Mouse (Mus musculus) heart, embryonic 15.5 days (tissue): Measurements from ENCODE around the gene Cadm1. TPM values are rescaled to one million over a fixed set of nuclear protein-coding genes. Genes with fewer than 3 reads are reported as not detected.

Experiments
- ATAC-seq: fragments of 200-750 bp; cut with Nextera tagmentation; replicated peaks from 2 replicates; pipeline ENCODE4 v1.8.0; 2017; ENCODE audit warnings: low read depth, moderate TSS enrichment; ENCODE audit not compliant: insufficient number of reproducible peaks, insufficient read depth, low FRiP score
- H3K27ac ChIP-seq: fragments of 300-500 bp; sonication (generic); 2 replicates; pipeline ENCODE4 v1.5.1; 2015; ENCODE audit warnings: mild to moderate bottlenecking, inconsistent platforms
- H3K27me3 ChIP-seq: fragments of 300-500 bp; sonication (generic); 2 replicates; pipeline ENCODE4 v1.6.1; 2015; ENCODE audit warnings: inconsistent platforms
- H3K36me3 ChIP-seq: fragments of 300-500 bp; sonication (generic); 2 replicates; pipeline ENCODE4 v1.6.1; 2015; ENCODE audit warnings: mild to moderate bottlenecking, inconsistent platforms
- H3K4me1 ChIP-seq: fragments of 300-500 bp; sonication (generic); replicated peaks from 2 replicates; pipeline ENCODE4 v1.6.1; 2015; ENCODE audit warnings: inconsistent platforms
- H3K4me2 ChIP-seq: fragments of 300-500 bp; sonication (generic); 2 replicates; pipeline ENCODE4 v1.6.1; 2015; ENCODE audit warnings: inconsistent platforms, mild to moderate bottlenecking, moderate library complexity
- H3K4me3 ChIP-seq: fragments of 300-500 bp; sonication (generic); 2 replicates; pipeline ENCODE4 v1.5.1; 2015; ENCODE audit warnings: mild to moderate bottlenecking, inconsistent platforms
- H3K9ac ChIP-seq: fragments of 300-500 bp; sonication (generic); 2 replicates; pipeline ENCODE4 v1.6.1; 2015; ENCODE audit warnings: mild to moderate bottlenecking, inconsistent platforms
- H3K9me3 ChIP-seq: fragments of 300-500 bp; sonication (generic); replicated peaks from 2 replicates; pipeline ENCODE4 v1.6.1; 2016; ENCODE audit warnings: inconsistent platforms
- WGBS: fragments of 180-500 bp; shearing (Covaris S2); methylation state at CpG from one replicate; pipeline ENCODE4 v1.1.7; 2015; ENCODE audit warnings: mixed read lengths; 5-methylcytosine and 5-hydroxymethylcytosine counted together
- polyA plus RNA-seq: library from polyadenylated mRNA; unstranded; fragments of >200 nt; fragmentation: Nextera tagmentation; extraction: Ambion mirVana; gene quantifications from 2 replicates; pipeline ENCODE4 v1.2.1, GENCODE M21; 2015

Gene Cadm1
- polyA plus RNA-seq, 1 experiment from 2014 or later = 12.6 TPM

- Histone ChIP-seq H3K4me1 (0 out of 2 replicates have a peak, but pooled peaks cover 2% of the 10 kb centered on the region), H3K36me3 (no peaks in the 10 kb centered on the region), H3K9me3 (no peaks in the 10 kb centered on the region), H3K27ac (no peak overlapping the region), H3K4me2 (no peak overlapping the region), H3K27me3 (no peaks in the 10 kb centered on the region), H3K4me3 (no peak overlapping the region), H3K9ac (no peak overlapping the region)
- no peak for ATAC-seq
- WGBS = 77% methylated on average over 13 of the region's 13 CpGs
These were observed 235.3 kb downstream of the Cadm1 start for GRCm38 (mm10) chr9:47765323-47765722.

GRCm38 (mm10) chr9:47766342-47766741 lies 236.4 kb downstream of the Cadm1 start:
- H3K9me3 ChIP-seq = no peaks in the 10 kb centered on the region
- H3K4me2 ChIP-seq = no peak overlapping the region
- peaks cover 5% of the 10 kb centered on the region; the same call in 1 of the 2 replicates for H3K4me1 ChIP-seq
- WGBS = 76% methylated on average over 10 of the region's 10 CpGs
- H3K27ac ChIP-seq = no peak overlapping the region
- no peak overlapping the region for H3K9ac ChIP-seq
- H3K36me3 ChIP-seq = no peaks in the 10 kb centered on the region
- no peaks in the 10 kb centered on the region for H3K27me3 ChIP-seq
- H3K4me3 ChIP-seq = no peak overlapping the region
- no peak for ATAC-seq

- no peak overlapping the region for H3K4me2 ChIP-seq
- H3K27me3 ChIP-seq = no peaks in the 10 kb centered on the region
- no peak overlapping the region for H3K9ac ChIP-seq
- H3K9me3 ChIP-seq = no peaks in the 10 kb centered on the region
- H3K27ac ChIP-seq = no peak overlapping the region
- no peak for ATAC-seq
- WGBS = 56% methylated on average over 11 of the region's 11 CpGs
- no peaks in the 10 kb centered on the region for H3K36me3 ChIP-seq
- no peak overlapping the region for H3K4me3 ChIP-seq
- peaks cover 14% of the 10 kb centered on the region for H3K4me1 ChIP-seq
These were observed 240.9 kb downstream of the Cadm1 start for GRCm38 (mm10) chr9:47770836-47771235.

- H3K4me2 ChIP-seq = no peak overlapping the region
- H3K4me1 ChIP-seq = peaks cover 14% of the 10 kb centered on the region
- H3K27me3 ChIP-seq = no peaks in the 10 kb centered on the region
- ATAC-seq = no peak
- no peak overlapping the region for H3K27ac ChIP-seq
- no peaks in the 10 kb centered on the region for H3K36me3 ChIP-seq
- no peak overlapping the region for H3K9ac ChIP-seq
- no peak overlapping the region for H3K4me3 ChIP-seq
- 21% methylated on average over 5 of the region's 5 CpGs for WGBS
- H3K9me3 ChIP-seq = no peaks in the 10 kb centered on the region
These were observed 242.0 kb downstream of the Cadm1 start for GRCm38 (mm10) chr9:47771953-47772352.

GRCm38 (mm10) chr9:47772750-47773149 lies 242.8 kb downstream of the Cadm1 start:
- Histone ChIP-seq H3K9me3 (no peaks in the 10 kb centered on the region), H3K36me3 (no peaks in the 10 kb centered on the region), H3K27ac (no peak overlapping the region), H3K27me3 (no peaks in the 10 kb centered on the region), H3K4me1 (peaks cover 14% of the 10 kb centered on the region), H3K4me2 (no peak overlapping the region), H3K9ac (no peak overlapping the region), H3K4me3 (no peak overlapping the region)
- no peak for ATAC-seq
- WGBS = 86% methylated on average over 6 of the region's 6 CpGs

GRCm38 (mm10) chr9:47776941-47777919 lies 247.3 kb downstream of the Cadm1 start:
- no peak overlapping the region for H3K9ac ChIP-seq
- H3K27me3 ChIP-seq = no peaks in the 10 kb centered on the region
- no peaks in the 10 kb centered on the region for H3K36me3 ChIP-seq
- no peaks in the 10 kb centered on the region for H3K9me3 ChIP-seq
- H3K4me1 ChIP-seq = peaks cover 6% of the 10 kb centered on the region
- no peak overlapping the region for H3K4me2 ChIP-seq
- no peak overlapping the region for H3K27ac ChIP-seq
- WGBS = 56% methylated on average over 9 of the region's 9 CpGs
- no peak overlapping the region for H3K4me3 ChIP-seq
- ATAC-seq = no peak

GRCm38 (mm10) chr9:47778438-47778837 lies 248.5 kb downstream of the Cadm1 start:
- Histone ChIP-seq H3K4me2 (no peak overlapping the region), H3K27ac (no peak overlapping the region)

GRCm38 (mm10) chr9:47779291-47779690 lies 249.3 kb downstream of the Cadm1 start:
- Histone ChIP-seq H3K27me3 (no peaks in the 10 kb centered on the region), H3K4me3 (no peak overlapping the region), H3K36me3 (no peaks in the 10 kb centered on the region), H3K4me2 (no peak overlapping the region), H3K27ac (no peak overlapping the region), H3K4me1 (peaks cover 5% of the 10 kb centered on the region; the same call in 1 of the 2 replicates), H3K9ac (no peak overlapping the region), H3K9me3 (no peaks in the 10 kb centered on the region)
- 65% methylated on average over 6 of the region's 6 CpGs for WGBS
- no peak for ATAC-seq

More at GRCm38 (mm10) chr9:47778438-47778837, 248.5 kb downstream of the Cadm1 start:
- Histone ChIP-seq H3K9ac (no peak overlapping the region), H3K27me3 (no peaks in the 10 kb centered on the region), H3K9me3 (no peaks in the 10 kb centered on the region), H3K4me3 (no peak overlapping the region), H3K36me3 (no peaks in the 10 kb centered on the region), H3K4me1 (peaks cover 5% of the 10 kb centered on the region; the same call in 1 of the 2 replicates)
- WGBS = 36% methylated on average over 11 of the region's 11 CpGs
- ATAC-seq = 0 out of 2 replicates have a peak, but pooled peaks have one; percentile 22

GRCm38 (mm10) chr9:47786642-47787041 lies 256.7 kb downstream of the Cadm1 start:
- no peaks in the 10 kb centered on the region for H3K9me3 ChIP-seq
- H3K4me2 ChIP-seq = no peak overlapping the region
- peaks cover 4% of the 10 kb centered on the region for H3K4me1 ChIP-seq
- no peaks in the 10 kb centered on the region for H3K36me3 ChIP-seq
- H3K4me3 ChIP-seq = no peak overlapping the region
- 66% methylated on average over 3 of the region's 3 CpGs for WGBS
- H3K27ac ChIP-seq = no peak overlapping the region
- H3K9ac ChIP-seq = no peak overlapping the region
- ATAC-seq = no peak
- H3K27me3 ChIP-seq = no peaks in the 10 kb centered on the region

GRCm38 (mm10) chr9:47798478-47798877 lies 268.5 kb downstream of the Cadm1 start:
- no peak for ATAC-seq
- H3K27ac ChIP-seq = no peak overlapping the region
- 83% methylated on average over 5 of the region's 5 CpGs for WGBS
- no peaks in the 10 kb centered on the region for H3K36me3 ChIP-seq
- H3K4me3 ChIP-seq = no peak overlapping the region
- no peak overlapping the region for H3K4me2 ChIP-seq
- peaks cover 2% of the 10 kb centered on the region; the same call in 1 of the 2 replicates for H3K4me1 ChIP-seq
- no peaks in the 10 kb centered on the region for H3K27me3 ChIP-seq
- no peak overlapping the region for H3K9ac ChIP-seq
- no peaks in the 10 kb centered on the region for H3K9me3 ChIP-seq

- no peak overlapping the region for H3K4me3 ChIP-seq
- no peaks in the 10 kb centered on the region for H3K36me3 ChIP-seq
- no peaks in the 10 kb centered on the region for H3K27me3 ChIP-seq
- 77% methylated on average over 4 of the region's 4 CpGs for WGBS
- H3K9me3 ChIP-seq = no peaks in the 10 kb centered on the region
- no peak overlapping the region for H3K9ac ChIP-seq
- no peak overlapping the region for H3K27ac ChIP-seq
- ATAC-seq = no peak
- H3K4me2 ChIP-seq = no peak overlapping the region
- peaks cover 6% of the 10 kb centered on the region; the same call in 1 of the 2 replicates for H3K4me1 ChIP-seq
These were observed 271.3 kb downstream of the Cadm1 start for GRCm38 (mm10) chr9:47801242-47801641.
